Mouse (Mus musculus): ENCODE results near the gene Fmo1. TPM values are rescaled to one million over a fixed set of nuclear protein-coding genes. Genes with fewer than 3 reads are reported as not detected.
A peak's percentile ranks its signal among the peaks of the same experiment; 100 is the strongest.

Gene Fmo1
- polyA plus RNA-seq, 1 experiment from 2014 or later: 5.0 TPM

DNA sequence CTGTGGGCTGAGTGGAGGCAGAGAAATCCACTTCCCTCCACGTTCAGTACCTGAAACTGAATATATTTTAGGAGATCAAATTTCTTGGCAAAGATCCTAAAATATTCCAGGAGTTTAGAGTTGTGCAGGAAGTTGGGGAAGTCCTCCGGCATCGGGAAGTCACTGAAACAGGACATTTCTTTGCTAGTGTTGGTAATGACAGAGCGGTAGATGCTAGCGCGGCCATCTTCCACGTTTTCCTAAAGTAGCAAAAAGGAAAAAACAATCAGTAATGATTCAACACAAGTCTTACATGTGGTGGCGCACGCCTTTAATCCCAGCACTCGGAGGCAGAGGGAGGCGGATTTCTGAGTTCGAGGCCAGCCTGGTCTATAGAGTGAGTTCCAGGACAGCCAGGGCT is 22.2 kb upstream of the Fmo1 start:
- H3K27me3 ChIP-seq (ENCODE audit: control insufficient read depth, insufficient read depth, low read length): no peaks in the 10 kb centered on the region
- WGBS: 92% methylated on average over 12 of the region's 12 CpGs
- H3K4me2 ChIP-seq (ENCODE audit: low read depth): no peak overlapping the region
- no peaks in the 10 kb centered on the region for H3K36me3 ChIP-seq (ENCODE audit: control insufficient read depth, insufficient read depth, low read length)
- no peak overlapping the region for H3K9ac ChIP-seq (ENCODE audit: low read length)
- H3K9me3 ChIP-seq (ENCODE audit: control insufficient read depth, low read length): no peaks in the 10 kb centered on the region
- no peaks in the 10 kb centered on the region for H3K4me1 ChIP-seq (ENCODE audit: control insufficient read depth, insufficient read depth, low read length)
- DNase-seq (ENCODE audit: low spot score) (no peak), ATAC-seq (ENCODE audit: insufficient read depth, low FRiP score, low TSS enrichment) (no peak)
- H3K4me3 ChIP-seq (ENCODE audit: low read depth, low read length): no peak overlapping the region
- H3K27ac ChIP-seq (ENCODE audit: low read depth, low read length): no peak overlapping the region

GRCm38 (mm10) chr1:162887644-162888043 is 21.2 kb upstream of the Fmo1 start:
- Histone ChIP-seq H3K4me2 (ENCODE audit: low read depth) (no peak overlapping the region), H3K27me3 (ENCODE audit: control insufficient read depth, insufficient read depth, low read length) (no peaks in the 10 kb centered on the region), H3K9me3 (ENCODE audit: control insufficient read depth, low read length) (no peaks in the 10 kb centered on the region), H3K36me3 (ENCODE audit: control insufficient read depth, insufficient read depth, low read length) (no peaks in the 10 kb centered on the region), H3K9ac (ENCODE audit: low read length) (no peak overlapping the region), H3K4me1 (ENCODE audit: control insufficient read depth, insufficient read depth, low read length) (no peaks in the 10 kb centered on the region), H3K27ac (ENCODE audit: low read depth, low read length) (no peak overlapping the region), H3K4me3 (ENCODE audit: low read depth, low read length) (no peak overlapping the region)
- ATAC-seq (ENCODE audit: insufficient read depth, low FRiP score, low TSS enrichment): no peak
- WGBS: 96% methylated on average over 7 of the region's 7 CpGs
- no peak for DNase-seq (ENCODE audit: low spot score)

GRCm38 (mm10) chr1:162886138-162886816 is 19.9 kb upstream of the Fmo1 start:
- H3K9me3 ChIP-seq (ENCODE audit: control insufficient read depth, low read length): no peaks in the 10 kb centered on the region
- WGBS: 89% methylated on average over 11 of the region's 11 CpGs
- no peaks in the 10 kb centered on the region for H3K36me3 ChIP-seq (ENCODE audit: control insufficient read depth, insufficient read depth, low read length)
- no peak overlapping the region for H3K9ac ChIP-seq (ENCODE audit: low read length)
- H3K4me3 ChIP-seq (ENCODE audit: low read depth, low read length): no peak overlapping the region
- DNase-seq (ENCODE audit: low spot score) (no peak), ATAC-seq (ENCODE audit: insufficient read depth, low FRiP score, low TSS enrichment) (no peak)
- no peak overlapping the region for H3K4me2 ChIP-seq (ENCODE audit: low read depth)
- H3K27me3 ChIP-seq (ENCODE audit: control insufficient read depth, insufficient read depth, low read length): no peaks in the 10 kb centered on the region
- H3K4me1 ChIP-seq (ENCODE audit: control insufficient read depth, insufficient read depth, low read length): no peaks in the 10 kb centered on the region
- H3K27ac ChIP-seq (ENCODE audit: low read depth, low read length): no peak overlapping the region

DNA sequence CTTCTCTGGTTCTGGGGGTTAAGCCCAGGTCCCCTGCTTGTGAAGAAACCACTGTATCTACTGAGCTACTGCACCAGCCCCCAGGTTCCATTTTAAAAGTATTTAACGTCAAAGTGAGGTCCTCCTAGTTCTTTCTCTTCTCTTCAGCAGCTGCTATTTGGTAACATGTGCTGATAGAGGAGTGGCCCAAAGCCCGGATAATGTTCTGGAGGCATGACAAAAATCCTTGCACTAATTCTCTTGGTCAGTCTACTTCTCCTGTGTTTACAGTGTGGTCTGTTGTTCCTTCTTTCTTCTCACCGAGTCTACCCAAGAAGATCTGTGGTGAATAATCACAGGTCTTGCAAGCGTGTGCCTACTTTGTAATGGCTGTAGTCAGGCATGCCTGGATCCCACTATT is 16.3 kb upstream of the Fmo1 start:
- H3K4me2 ChIP-seq (ENCODE audit: low read depth): no peak overlapping the region
- H3K4me3 ChIP-seq (ENCODE audit: low read depth, low read length): no peak overlapping the region
- no peaks in the 10 kb centered on the region for H3K27me3 ChIP-seq (ENCODE audit: control insufficient read depth, insufficient read depth, low read length)
- no peak overlapping the region for H3K9ac ChIP-seq (ENCODE audit: low read length)
- DNase-seq (ENCODE audit: low spot score) (no peak), ATAC-seq (ENCODE audit: insufficient read depth, low FRiP score, low TSS enrichment) (no peak)
- H3K27ac ChIP-seq (ENCODE audit: low read depth, low read length): no peak overlapping the region
- H3K9me3 ChIP-seq (ENCODE audit: control insufficient read depth, low read length): no peaks in the 10 kb centered on the region
- no peaks in the 10 kb centered on the region for H3K36me3 ChIP-seq (ENCODE audit: control insufficient read depth, insufficient read depth, low read length)
- 88% methylated on average over 4 of the region's 4 CpGs for WGBS
- no peaks in the 10 kb centered on the region for H3K4me1 ChIP-seq (ENCODE audit: control insufficient read depth, insufficient read depth, low read length)

- Histone ChIP-seq H3K4me3 (ENCODE audit: low read depth, low read length) (no peak overlapping the region), H3K27ac (ENCODE audit: low read depth, low read length) (no peak overlapping the region), H3K4me1 (ENCODE audit: control insufficient read depth, insufficient read depth, low read length) (no peaks in the 10 kb centered on the region), H3K9ac (ENCODE audit: low read length) (no peak overlapping the region), H3K27me3 (ENCODE audit: control insufficient read depth, insufficient read depth, low read length) (no peaks in the 10 kb centered on the region), H3K9me3 (ENCODE audit: control insufficient read depth, low read length) (no peaks in the 10 kb centered on the region), H3K36me3 (ENCODE audit: control insufficient read depth, insufficient read depth, low read length) (no peaks in the 10 kb centered on the region), H3K4me2 (ENCODE audit: low read depth) (no peak overlapping the region)
- 64% methylated on average over 11 of the region's 11 CpGs for WGBS
- ATAC-seq (ENCODE audit: insufficient read depth, low FRiP score, low TSS enrichment): no peak
- peak; percentile 56 for DNase-seq (ENCODE audit: low spot score)
Observed at GRCm38 (mm10) chr1:162879595-162880369, 13.4 kb upstream of the Fmo1 start.

GRCm38 (mm10) chr1:162875091-162875490 is 8.7 kb upstream of the Fmo1 start:
- no peak for ATAC-seq (ENCODE audit: insufficient read depth, low FRiP score, low TSS enrichment)
- Histone ChIP-seq H3K4me2 (ENCODE audit: low read depth) (no peak overlapping the region), H3K27ac (ENCODE audit: low read depth, low read length) (no peak overlapping the region), H3K36me3 (ENCODE audit: control insufficient read depth, insufficient read depth, low read length) (no peaks in the 10 kb centered on the region), H3K9ac (ENCODE audit: low read length) (no peak overlapping the region), H3K4me3 (ENCODE audit: low read depth, low read length) (no peak overlapping the region), H3K4me1 (ENCODE audit: control insufficient read depth, insufficient read depth, low read length) (no peaks in the 10 kb centered on the region), H3K27me3 (ENCODE audit: control insufficient read depth, insufficient read depth, low read length) (no peaks in the 10 kb centered on the region), H3K9me3 (ENCODE audit: control insufficient read depth, low read length) (no peaks in the 10 kb centered on the region)
- DNase-seq (ENCODE audit: low spot score): no peak
- WGBS: 71% methylated on average over 3 of the region's 3 CpGs

- ATAC-seq (ENCODE audit: insufficient read depth, low FRiP score, low TSS enrichment) (no peak), DNase-seq (ENCODE audit: low spot score) (peak; percentile 28)
- no peaks in the 10 kb centered on the region for H3K27me3 ChIP-seq (ENCODE audit: control insufficient read depth, insufficient read depth, low read length)
- H3K9ac ChIP-seq (ENCODE audit: low read length): no peak overlapping the region
- H3K4me2 ChIP-seq (ENCODE audit: low read depth): no peak overlapping the region
- no peak overlapping the region for H3K4me3 ChIP-seq (ENCODE audit: low read depth, low read length)
- no peaks in the 10 kb centered on the region for H3K4me1 ChIP-seq (ENCODE audit: control insufficient read depth, insufficient read depth, low read length)
- no peaks in the 10 kb centered on the region for H3K36me3 ChIP-seq (ENCODE audit: control insufficient read depth, insufficient read depth, low read length)
- H3K9me3 ChIP-seq (ENCODE audit: control insufficient read depth, low read length): no peaks in the 10 kb centered on the region
- 50% methylated on average over 9 of the region's 9 CpGs for WGBS
- H3K27ac ChIP-seq (ENCODE audit: low read depth, low read length): 0 out of 2 replicates have a peak overlapping the region, but pooled peaks have one; percentile 62
Observed at GRCm38 (mm10) chr1:162871701-162872311, 5.4 kb upstream of the Fmo1 start.

GRCm38 (mm10) chr1:162870978-162871377 is 4.6 kb upstream of the Fmo1 start:
- Histone ChIP-seq H3K9me3 (ENCODE audit: control insufficient read depth, low read length) (no peaks in the 10 kb centered on the region), H3K4me1 (ENCODE audit: control insufficient read depth, insufficient read depth, low read length) (no peaks in the 10 kb centered on the region), H3K4me2 (ENCODE audit: low read depth) (no peak overlapping the region), H3K9ac (ENCODE audit: low read length) (no peak overlapping the region), H3K4me3 (ENCODE audit: low read depth, low read length) (no peak overlapping the region), H3K36me3 (ENCODE audit: control insufficient read depth, insufficient read depth, low read length) (no peaks in the 10 kb centered on the region), H3K27ac (ENCODE audit: low read depth, low read length) (no peak overlapping the region), H3K27me3 (ENCODE audit: control insufficient read depth, insufficient read depth, low read length) (no peaks in the 10 kb centered on the region)
- ATAC-seq (ENCODE audit: insufficient read depth, low FRiP score, low TSS enrichment): no peak
- 74% methylated on average over 7 of the region's 7 CpGs for WGBS
- no peak for DNase-seq (ENCODE audit: low spot score)
